Mouse (Mus musculus): ENCODE results near the gene A730071L15Rik.

DNA sequence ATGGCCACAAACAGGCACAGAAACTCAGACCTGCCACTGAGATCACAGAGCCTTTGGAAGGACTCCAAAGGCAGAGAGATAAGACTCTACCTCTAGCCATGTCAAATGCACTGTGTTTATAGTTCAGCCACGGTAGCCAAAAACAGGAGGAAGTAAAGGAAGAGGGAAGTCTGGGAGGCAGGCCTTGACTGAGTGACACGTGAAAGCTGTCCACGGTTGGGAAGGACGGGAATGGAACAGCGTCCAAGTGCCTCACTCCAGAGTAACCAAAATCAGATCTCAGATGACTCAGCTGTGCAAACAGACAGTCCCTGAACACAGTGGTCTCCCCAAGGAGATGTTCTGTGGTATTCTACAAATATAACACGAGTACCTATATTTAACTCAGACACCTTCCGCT is 25.1 kb upstream of the A730071L15Rik start:
- no peak for TF ChIP-seq GATA1 (IDR thresholded peaks at IDR 0.05; ENCODE audit: borderline replicate concordance, low read length)
- TF ChIP-seq FLI1 (IDR thresholded peaks at IDR 0.05; ENCODE audit: low read length), result no peak
